Mouse (Mus musculus) embryonic facial prominence, embryonic 11.5 days (tissue): Measurements from ENCODE around the gene Tfrc. TPM values are rescaled to one million over a fixed set of nuclear protein-coding genes. Genes with fewer than 3 reads are reported as not detected.

Experiments used
- ATAC-seq: fragments of 200-750 bp; cut with Nextera tagmentation; replicated peaks from 2 replicates; pipeline ENCODE4 v1.8.0; 2017; ENCODE audit warnings: low read depth; ENCODE audit not compliant: insufficient number of reproducible peaks, low FRiP score, low TSS enrichment
- DNase-seq: peaks from one replicate; pipeline ENCODE4 v3.0.0-alpha.2; 2015; ENCODE audit warnings: low spot score
- H3K27ac ChIP-seq: fragments of 300-500 bp; sonication (generic); replicated peaks from 2 replicates; pipeline ENCODE4 v1.5.1; 2014; ENCODE audit warnings: mild to moderate bottlenecking, low read depth, low read length, control low read depth
- H3K27me3 ChIP-seq: fragments of 300-500 bp; sonication (generic); 2 replicates; pipeline ENCODE4 v1.6.1; 2014; ENCODE audit warnings: mild to moderate bottlenecking, low read length, moderate library complexity, mixed read lengths; ENCODE audit not compliant: control insufficient read depth, insufficient read depth
- H3K36me3 ChIP-seq: fragments of 300-500 bp; sonication (generic); replicated peaks from 2 replicates; pipeline ENCODE4 v1.6.1; 2014; ENCODE audit warnings: low read depth, mild to moderate bottlenecking, low read length, moderate library complexity, mixed read lengths; ENCODE audit not compliant: control insufficient read depth, insufficient read depth
- H3K4me1 ChIP-seq: fragments of 300-500 bp; sonication (generic); 2 replicates; pipeline ENCODE4 v1.6.1; 2014; ENCODE audit warnings: low read length, mixed read lengths; ENCODE audit not compliant: control insufficient read depth, insufficient read depth
- H3K4me2 ChIP-seq: fragments of 300-500 bp; sonication (generic); 2 replicates; pipeline ENCODE4 v1.6.1; 2014; ENCODE audit warnings: low read depth, mild to moderate bottlenecking, control low read depth, low read length, moderate library complexity
- H3K4me3 ChIP-seq: fragments of 300-500 bp; sonication (generic); 2 replicates; pipeline ENCODE4 v1.5.1; 2014; ENCODE audit warnings: low read depth, low read length, control low read depth
- H3K9ac ChIP-seq: fragments of 300-500 bp; sonication (generic); replicated peaks from 2 replicates; pipeline ENCODE4 v1.6.1; 2014; ENCODE audit warnings: mild to moderate bottlenecking, control low read depth, low read length
- H3K9me3 ChIP-seq: fragments of 300-500 bp; sonication (generic); replicated peaks from 2 replicates; pipeline ENCODE4 v1.6.1; 2016; ENCODE audit warnings: mild to moderate bottlenecking, low read length, inconsistent platforms, mixed read lengths; ENCODE audit not compliant: control insufficient read depth
- WGBS: fragments of 180-500 bp; shearing (Covaris S2); extraction: QIAGEN DNeasy Blood & Tissue Kit; methylation state at CpG from one replicate; pipeline ENCODE4 v1.1.7; 2014; 5-methylcytosine and 5-hydroxymethylcytosine counted together
- polyA plus RNA-seq: library from polyadenylated mRNA; unstranded; fragments of >200 nt; fragmentation: Nextera tagmentation; extraction: Ambion mirVana; gene quantifications from 2 replicates; pipeline ENCODE4 v1.2.1, GENCODE M21; 2014

Tfrc gene
- polyA plus RNA-seq, 1 experiment from 2014 or later = 63.2 TPM

DNA sequence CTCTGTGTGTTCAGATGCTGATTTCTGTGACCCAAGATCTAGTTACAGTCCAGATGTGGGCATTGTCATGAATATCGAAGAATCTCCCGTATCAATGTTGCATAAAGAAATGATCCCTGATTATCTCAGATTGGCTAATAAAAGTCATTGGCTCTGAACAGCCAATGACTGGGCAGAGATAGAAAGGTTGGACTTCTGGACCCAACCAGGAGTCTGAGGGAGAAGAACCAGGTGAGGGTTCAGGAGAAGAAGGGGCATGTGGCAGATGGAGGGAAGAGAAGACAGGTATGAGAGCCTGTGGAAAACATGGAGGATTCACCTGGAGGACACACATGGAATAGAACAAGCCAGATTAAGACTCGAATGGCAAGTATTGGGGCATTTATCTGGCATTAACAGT is 20.2 kb upstream of the Tfrc start:
- Histone ChIP-seq H3K36me3 (no peaks in the 10 kb centered on the region), H3K9me3 (no peaks in the 10 kb centered on the region), H3K27me3 (no peaks in the 10 kb centered on the region), H3K4me2 (no peak overlapping the region), H3K4me1 (no peaks in the 10 kb centered on the region), H3K4me3 (no peak overlapping the region), H3K9ac (no peak overlapping the region), H3K27ac (no peak overlapping the region)
- DNase-seq (no peak), ATAC-seq (no peak)
- 85% methylated on average over 3 of the region's 3 CpGs for WGBS

DNA sequence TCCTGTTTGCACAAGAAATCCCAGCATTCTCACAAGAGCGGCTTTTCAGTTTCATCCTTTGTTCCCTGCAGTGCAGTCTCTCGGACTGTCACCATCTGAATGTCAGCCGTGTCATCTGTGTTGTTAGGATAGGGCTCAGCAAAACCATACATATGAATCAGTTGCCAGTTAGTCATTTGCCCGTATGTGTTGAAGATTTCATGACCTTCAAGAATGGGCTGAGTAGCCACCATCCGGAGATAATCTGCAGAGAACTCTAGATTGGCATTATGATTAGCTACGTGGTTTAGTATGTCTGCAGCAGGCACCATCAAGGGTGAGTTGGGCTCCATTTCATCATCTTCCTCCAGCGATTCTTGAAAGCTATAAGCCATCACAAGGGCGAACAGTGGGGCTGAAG is 17.2 kb upstream of the Tfrc start:
- no peak for DNase-seq

DNA sequence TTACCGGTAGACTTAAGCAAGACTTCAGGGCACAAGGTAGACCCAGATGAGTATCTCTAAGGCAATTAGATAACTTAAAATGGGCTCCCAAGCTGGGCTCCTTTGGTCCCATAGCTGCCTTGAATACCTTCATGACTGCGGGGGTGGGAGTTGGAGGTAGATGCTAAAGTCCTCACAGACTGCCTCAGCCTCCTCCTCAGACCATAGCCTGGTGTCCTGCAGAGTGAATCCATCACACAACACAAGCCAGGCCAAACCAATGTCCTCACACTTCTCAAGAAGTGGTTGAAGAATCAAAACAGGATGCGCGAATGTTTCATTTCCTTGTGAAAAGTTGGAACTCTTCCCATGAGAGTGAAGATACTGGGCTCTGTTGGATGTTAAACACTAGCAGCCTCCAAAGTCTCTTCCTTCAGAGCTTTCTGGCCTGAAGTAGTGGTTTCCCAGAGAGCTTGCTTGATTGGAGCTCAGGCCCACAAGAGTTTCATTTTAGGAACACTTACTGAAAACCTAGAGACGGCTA is 15.4 kb upstream of the Tfrc start:
- WGBS = 88% methylated on average over 5 of the region's 5 CpGs

More for the DNA sequence above, 17.2 kb upstream of the Tfrc start:
- no peaks in the 10 kb centered on the region for H3K36me3 ChIP-seq
- no peak overlapping the region for H3K9ac ChIP-seq
- H3K9me3 ChIP-seq = no peaks in the 10 kb centered on the region
- H3K4me1 ChIP-seq = no peaks in the 10 kb centered on the region
- no peaks in the 10 kb centered on the region for H3K27me3 ChIP-seq
- H3K27ac ChIP-seq = no peak overlapping the region
- WGBS = 88% methylated on average over 8 of the region's 8 CpGs
- ATAC-seq = no peak
- H3K4me2 ChIP-seq = no peak overlapping the region
- no peak overlapping the region for H3K4me3 ChIP-seq

DNA sequence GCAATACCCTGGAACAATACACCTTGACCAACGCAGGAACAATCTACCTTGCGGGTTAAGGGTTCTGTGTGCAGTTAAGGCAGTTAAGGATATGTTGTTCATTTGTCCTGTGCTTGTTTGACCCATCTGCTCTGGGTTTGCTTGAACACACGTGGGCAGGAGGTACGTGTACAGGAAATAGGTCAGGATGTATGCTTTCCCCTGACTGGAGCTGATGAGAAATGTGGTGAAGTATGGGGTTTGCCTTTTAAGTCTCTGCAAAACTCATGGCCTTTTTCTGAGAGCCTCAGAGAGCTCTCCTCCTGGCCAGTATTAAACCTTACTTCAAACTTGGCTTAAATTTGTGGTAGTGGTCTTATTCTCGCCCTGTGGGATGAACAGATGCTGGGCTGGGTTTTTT is 14.8 kb upstream of the Tfrc start:
- no peaks in the 10 kb centered on the region for H3K36me3 ChIP-seq
- DNase-seq = no peak
- no peak overlapping the region for H3K9ac ChIP-seq
- no peaks in the 10 kb centered on the region for H3K9me3 ChIP-seq
- no peaks in the 10 kb centered on the region for H3K27me3 ChIP-seq
- WGBS = 78% methylated on average over 5 of the region's 5 CpGs
- ATAC-seq = no peak
- H3K27ac ChIP-seq = no peak overlapping the region
- no peaks in the 10 kb centered on the region for H3K4me1 ChIP-seq
- H3K4me3 ChIP-seq = no peak overlapping the region
- H3K4me2 ChIP-seq = no peak overlapping the region

More for the DNA sequence above, 15.4 kb upstream of the Tfrc start:
- H3K36me3 ChIP-seq = no peaks in the 10 kb centered on the region
- H3K4me2 ChIP-seq = no peak overlapping the region
- no peaks in the 10 kb centered on the region for H3K4me1 ChIP-seq
- H3K27ac ChIP-seq = no peak overlapping the region
- H3K4me3 ChIP-seq = no peak overlapping the region
- no peaks in the 10 kb centered on the region for H3K27me3 ChIP-seq
- DNase-seq = no peak
- ATAC-seq = no peak
- no peaks in the 10 kb centered on the region for H3K9me3 ChIP-seq
- H3K9ac ChIP-seq = no peak overlapping the region

DNA sequence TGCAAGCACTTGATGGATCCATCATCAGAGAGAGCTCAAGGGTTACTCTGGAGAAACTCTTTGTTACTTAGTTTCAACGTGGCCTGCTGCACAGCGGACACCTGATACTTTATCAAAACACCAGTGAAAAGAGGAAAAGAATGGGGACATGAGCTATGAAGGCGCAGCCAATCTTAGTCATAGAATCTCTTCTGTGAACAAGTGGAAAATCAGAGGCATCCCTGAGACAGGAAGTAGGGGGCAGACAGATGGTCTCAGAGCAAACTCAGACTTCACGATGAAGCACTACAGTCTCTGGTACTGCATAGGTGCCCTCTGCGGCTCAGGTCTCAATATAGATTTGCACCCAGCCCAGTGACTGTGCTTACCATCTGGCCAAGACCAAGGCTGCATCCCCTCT is 14.0 kb upstream of the Tfrc start:
- Histone ChIP-seq H3K36me3 (no peaks in the 10 kb centered on the region), H3K27ac (no peak overlapping the region), H3K4me1 (no peaks in the 10 kb centered on the region), H3K4me3 (no peak overlapping the region), H3K27me3 (no peaks in the 10 kb centered on the region), H3K4me2 (no peak overlapping the region), H3K9me3 (no peaks in the 10 kb centered on the region), H3K9ac (no peak overlapping the region)
- 55% methylated on average over 5 of the region's 5 CpGs for WGBS
- DNase-seq (peak; percentile 27), ATAC-seq (no peak)

DNA sequence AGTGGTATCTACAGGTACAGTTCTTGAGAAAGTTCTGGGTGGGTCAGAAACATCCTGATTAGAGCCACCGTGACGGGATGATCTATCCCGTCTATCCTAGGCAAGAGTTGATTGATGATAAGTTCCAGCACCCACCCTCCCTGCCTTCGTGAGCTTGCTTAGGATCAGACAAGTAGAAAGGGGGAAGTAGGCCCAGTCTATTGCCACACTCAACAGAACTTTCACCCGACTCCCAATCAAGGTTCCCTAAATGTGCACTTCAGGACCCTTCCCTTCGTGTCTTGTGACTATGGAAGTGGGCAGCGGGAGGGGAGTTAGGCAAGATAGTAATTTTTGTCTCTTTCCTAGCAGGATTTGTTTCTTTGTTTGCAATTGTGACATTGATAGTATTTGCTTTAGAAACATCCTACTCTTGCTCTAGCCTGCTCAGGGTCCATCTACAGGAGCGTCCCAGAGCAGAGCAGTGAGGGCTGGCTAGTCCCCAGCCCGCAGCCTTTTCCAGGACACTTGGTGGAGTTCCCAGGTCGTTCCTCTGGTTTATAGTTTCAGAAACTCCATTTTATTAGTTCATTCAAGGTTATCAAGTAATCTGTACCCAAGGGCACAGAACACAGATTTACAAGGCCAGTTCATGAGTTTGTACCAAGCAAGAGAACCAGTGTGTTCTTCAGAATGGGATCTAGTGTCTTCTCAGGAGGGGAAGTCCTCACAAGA is 13.4 kb upstream of the Tfrc start:
- WGBS = 86% methylated on average over 10 of the region's 10 CpGs
- no peak overlapping the region for H3K27ac ChIP-seq
- H3K9me3 ChIP-seq = no peaks in the 10 kb centered on the region
- DNase-seq (no peak), ATAC-seq (no peak)
- H3K36me3 ChIP-seq = no peaks in the 10 kb centered on the region
- no peak overlapping the region for H3K4me2 ChIP-seq
- no peaks in the 10 kb centered on the region for H3K27me3 ChIP-seq
- no peak overlapping the region for H3K4me3 ChIP-seq
- H3K9ac ChIP-seq = no peak overlapping the region
- H3K4me1 ChIP-seq = no peaks in the 10 kb centered on the region

DNA sequence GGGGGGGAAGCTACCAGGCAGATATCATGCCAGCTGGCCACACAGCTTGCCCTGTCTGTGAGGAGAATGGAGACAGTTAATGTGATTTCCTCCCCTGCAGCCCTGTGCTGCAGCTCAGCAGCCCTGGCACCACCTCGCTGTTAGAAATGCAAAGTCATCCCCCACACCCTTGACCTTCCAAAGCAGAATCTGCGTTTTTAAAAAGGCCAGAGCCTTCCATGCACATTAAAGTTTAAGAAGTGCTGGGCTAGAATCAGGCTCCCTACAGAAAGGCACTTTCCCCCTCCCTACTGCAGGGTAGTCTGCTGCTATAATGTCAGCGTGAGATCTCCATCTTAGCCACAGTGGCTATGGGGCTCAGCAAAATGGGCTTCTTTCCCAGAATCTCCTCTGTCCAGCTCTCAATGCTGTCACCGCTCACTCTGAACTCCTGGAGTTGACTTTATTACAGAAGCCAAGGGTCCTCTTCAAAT is 10.8 kb upstream of the Tfrc start:
- Histone ChIP-seq H3K9ac (no peak overlapping the region), H3K36me3 (no peaks in the 10 kb centered on the region), H3K4me3 (no peak overlapping the region), H3K27me3 (no peaks in the 10 kb centered on the region), H3K27ac (no peak overlapping the region), H3K4me2 (no peak overlapping the region), H3K4me1 (no peaks in the 10 kb centered on the region), H3K9me3 (no peaks in the 10 kb centered on the region)
- no peak for DNase-seq
- WGBS = 51% methylated on average over 4 of the region's 4 CpGs
- ATAC-seq = no peak

DNA sequence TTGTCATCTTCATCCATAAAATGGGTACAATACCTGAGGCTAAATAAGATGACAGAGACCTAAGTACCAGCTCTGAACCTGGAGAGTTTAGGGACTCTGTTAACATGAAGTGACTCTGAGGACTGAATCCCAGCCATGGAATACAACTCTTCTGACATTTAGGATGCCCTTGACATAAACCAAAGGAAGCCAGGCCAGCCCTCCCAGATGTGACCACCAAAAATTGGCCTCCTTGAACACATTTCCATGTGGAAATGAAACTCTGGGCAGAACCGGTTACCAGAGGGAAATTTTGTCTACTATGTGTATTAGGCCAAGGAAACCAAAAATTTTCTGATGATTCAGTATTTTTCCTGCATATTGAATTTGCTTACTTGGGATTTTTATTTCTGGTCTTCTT is 9.6 kb upstream of the Tfrc start:
- H3K4me3 ChIP-seq = no peak overlapping the region
- no peaks in the 10 kb centered on the region for H3K9me3 ChIP-seq
- no peaks in the 10 kb centered on the region for H3K4me1 ChIP-seq
- DNase-seq (no peak), ATAC-seq (no peak)
- H3K36me3 ChIP-seq = no peaks in the 10 kb centered on the region
- H3K27me3 ChIP-seq = no peaks in the 10 kb centered on the region
- no peak overlapping the region for H3K27ac ChIP-seq
- no peak overlapping the region for H3K9ac ChIP-seq
- no peak overlapping the region for H3K4me2 ChIP-seq
- 92% methylated on average over 1 of the region's 1 CpGs for WGBS
